Mouse (Mus musculus) G1E (cell line): ENCODE results near the gene Gm10272.

Source experiments
- CTCF ChIP-seq: IDR thresholded peaks from 2 replicates; pipeline ENCODE4 v1.5.1; 2012; ENCODE audit warnings: low read depth, low read length, inconsistent platforms, mixed read lengths
- GATA1 ChIP-seq: IDR thresholded peaks from 2 replicates; pipeline ENCODE4 v1.6.1; 2012; ENCODE audit warnings: borderline replicate concordance, low read length, inconsistent platforms, mixed read lengths
- GATA2 ChIP-seq: IDR thresholded peaks from 2 replicates; pipeline ENCODE4 v1.6.1; 2012; ENCODE audit warnings: low read depth, low read length, inconsistent platforms, borderline replicate concordance
- TAL1 ChIP-seq: conservative IDR thresholded peaks from 2 replicates; pipeline ENCODE4 v1.6.1; 2012; ENCODE audit warnings: low read depth, low read length, inconsistent platforms, mixed read lengths

DNA sequence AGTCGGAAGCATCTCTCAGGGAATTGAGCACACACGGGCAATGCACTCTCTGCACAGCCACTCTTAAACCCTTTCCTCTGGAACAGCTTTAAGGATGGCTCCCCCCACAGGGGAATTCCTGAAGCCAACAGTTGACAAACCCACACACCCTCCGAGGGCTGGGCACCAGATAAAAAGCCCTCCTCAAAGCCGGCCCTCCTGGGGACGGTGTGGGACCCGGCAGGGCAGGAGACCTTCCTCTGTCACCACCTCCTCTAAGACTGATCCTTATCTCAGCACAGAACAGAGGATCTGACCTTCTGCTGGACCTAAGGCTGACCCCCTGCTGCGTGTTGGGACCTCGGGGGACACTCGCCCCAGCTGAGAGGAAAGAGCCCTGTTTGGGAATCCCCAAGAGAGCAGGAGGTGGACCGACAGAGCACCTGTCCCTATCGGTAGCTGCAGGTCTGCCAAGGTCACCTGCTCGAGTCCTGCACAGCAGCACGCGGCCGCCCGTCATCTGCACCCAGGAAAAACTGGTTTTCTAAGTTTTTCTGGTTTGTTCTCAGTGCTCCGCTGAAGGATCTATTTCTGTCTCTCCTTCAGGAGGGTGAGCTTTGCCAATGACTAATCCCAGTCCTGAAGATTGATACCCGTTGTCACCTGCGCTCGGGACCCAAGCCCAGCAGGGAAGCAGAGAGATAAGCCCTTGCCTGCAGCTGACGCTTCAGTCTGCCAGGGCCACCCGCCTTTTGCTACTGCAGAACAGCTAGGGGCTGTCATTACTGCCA lies 20.3 kb upstream of the Gm10272 start, which contains the start of gene Tspear:
- TF ChIP-seq GATA1 (no peak), CTCF (no peak), TAL1 (no peak), GATA2 (no peak)
